Mouse (Mus musculus): Measurements from ENCODE around the gene Tmem44. TPM values are rescaled to one million over a fixed set of nuclear protein-coding genes. Genes with fewer than 3 reads are reported as not detected.

The Tmem44 gene
- polyA plus RNA-seq, 1 experiment from 2014 or later, result 39.3 TPM

DNA sequence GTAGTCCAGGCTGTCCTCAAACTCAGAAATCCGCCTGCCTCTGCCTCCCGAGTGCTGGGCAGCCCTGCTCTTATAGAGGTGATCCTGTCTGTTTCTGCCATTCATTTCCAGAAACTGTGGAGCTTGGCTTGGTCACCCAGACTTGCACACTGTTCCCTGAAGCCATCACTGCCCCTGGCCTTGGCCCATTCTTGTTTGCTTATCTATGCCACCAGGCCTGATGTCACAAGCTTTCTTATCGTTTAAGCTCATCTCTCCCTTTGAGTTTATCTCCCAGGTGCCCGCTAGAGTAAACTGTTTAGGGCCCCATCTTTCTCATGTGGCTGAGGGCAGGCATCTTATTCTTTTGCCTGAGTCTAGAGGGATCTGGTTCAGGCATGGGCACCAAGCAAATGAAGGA, 5.9 kb downstream of the Tmem44 start:
- Histone ChIP-seq H3K9me3 (no peaks in the 10 kb centered on the region; the same call in 1 of the 2 replicates), H3K27ac (no peak overlapping the region), H3K4me3 (no peak overlapping the region), H3K27me3 (ENCODE audit: insufficient read depth, poor library complexity, severe bottlenecking) (peaks cover 14% of the 10 kb centered on the region; the same call in 1 of the 2 replicates), H3K36me3 (peaks cover 57% of the 10 kb centered on the region), H3K4me1 (replicated peaks) (peaks cover 22% of the 10 kb centered on the region)
- DNase-seq (ENCODE audit: low spot score), result no peak
- 88% methylated on average over 4 of the region's 4 CpGs for WGBS

DNA sequence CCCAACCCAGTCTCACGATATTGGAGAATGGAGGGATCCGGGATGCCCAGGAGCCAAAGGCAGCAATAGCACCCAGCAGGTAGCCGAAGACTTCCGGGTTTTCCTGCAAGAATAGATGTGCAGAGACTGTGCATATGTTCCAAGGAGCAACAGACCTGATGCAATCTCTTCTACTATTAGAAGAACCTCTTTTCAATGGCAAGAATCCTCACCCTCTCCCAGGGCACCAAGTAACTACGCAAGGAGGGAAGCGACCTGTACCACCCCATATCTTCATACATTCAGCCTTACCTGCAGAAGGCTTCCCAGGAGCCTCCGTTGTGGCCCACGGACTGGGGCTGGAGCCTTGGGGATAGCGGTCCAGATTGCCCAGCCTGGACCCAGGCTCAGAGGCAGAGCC, 7.3 kb downstream of the Tmem44 start:
- no peak for DNase-seq (ENCODE audit: low spot score)

DNA sequence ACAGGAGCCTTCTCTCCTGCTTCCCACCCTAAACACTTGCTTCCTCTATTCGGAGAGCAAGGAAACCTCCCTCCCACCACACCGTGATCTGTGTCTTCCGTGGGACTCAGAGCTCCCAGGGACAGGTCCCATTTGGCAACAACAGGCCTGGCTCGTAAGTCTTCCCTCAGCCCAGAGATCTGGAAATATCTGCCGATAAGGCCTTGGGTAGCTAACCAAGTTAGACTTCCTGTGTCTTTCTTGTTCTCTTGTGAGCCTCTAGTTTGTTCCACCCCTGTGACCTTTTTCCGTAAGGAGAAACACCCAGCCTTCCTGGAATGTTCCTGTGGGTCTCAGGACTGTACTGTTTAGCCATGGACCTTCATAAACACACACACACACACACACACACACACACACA, 7.8 kb downstream of the Tmem44 start:
- H3K27ac ChIP-seq, result no peak overlapping the region
- 87% methylated on average over 6 of the region's 6 CpGs for WGBS
- DNase-seq (ENCODE audit: low spot score), result no peak
- H3K27me3 ChIP-seq (ENCODE audit: insufficient read depth, poor library complexity, severe bottlenecking), result 0 out of 2 replicates have a peak, but pooled peaks cover 4% of the 10 kb centered on the region
- H3K9me3 ChIP-seq, result no peaks in the 10 kb centered on the region; the same call in 1 of the 2 replicates
- peaks cover 57% of the 10 kb centered on the region for H3K36me3 ChIP-seq
- H3K4me1 ChIP-seq (replicated peaks), result peaks cover 15% of the 10 kb centered on the region
- no peak overlapping the region for H3K4me3 ChIP-seq

More for the DNA sequence above, 7.3 kb downstream of the Tmem44 start:
- H3K27ac ChIP-seq, result no peak overlapping the region
- no peaks in the 10 kb centered on the region; the same call in 1 of the 2 replicates for H3K9me3 ChIP-seq
- 88% methylated on average over 9 of the region's 9 CpGs for WGBS
- H3K4me3 ChIP-seq, result no peak overlapping the region
- peaks cover 15% of the 10 kb centered on the region for H3K4me1 ChIP-seq (replicated peaks)
- peaks cover 57% of the 10 kb centered on the region for H3K36me3 ChIP-seq
- H3K27me3 ChIP-seq (ENCODE audit: insufficient read depth, poor library complexity, severe bottlenecking), result 0 out of 2 replicates have a peak, but pooled peaks cover 4% of the 10 kb centered on the region

DNA sequence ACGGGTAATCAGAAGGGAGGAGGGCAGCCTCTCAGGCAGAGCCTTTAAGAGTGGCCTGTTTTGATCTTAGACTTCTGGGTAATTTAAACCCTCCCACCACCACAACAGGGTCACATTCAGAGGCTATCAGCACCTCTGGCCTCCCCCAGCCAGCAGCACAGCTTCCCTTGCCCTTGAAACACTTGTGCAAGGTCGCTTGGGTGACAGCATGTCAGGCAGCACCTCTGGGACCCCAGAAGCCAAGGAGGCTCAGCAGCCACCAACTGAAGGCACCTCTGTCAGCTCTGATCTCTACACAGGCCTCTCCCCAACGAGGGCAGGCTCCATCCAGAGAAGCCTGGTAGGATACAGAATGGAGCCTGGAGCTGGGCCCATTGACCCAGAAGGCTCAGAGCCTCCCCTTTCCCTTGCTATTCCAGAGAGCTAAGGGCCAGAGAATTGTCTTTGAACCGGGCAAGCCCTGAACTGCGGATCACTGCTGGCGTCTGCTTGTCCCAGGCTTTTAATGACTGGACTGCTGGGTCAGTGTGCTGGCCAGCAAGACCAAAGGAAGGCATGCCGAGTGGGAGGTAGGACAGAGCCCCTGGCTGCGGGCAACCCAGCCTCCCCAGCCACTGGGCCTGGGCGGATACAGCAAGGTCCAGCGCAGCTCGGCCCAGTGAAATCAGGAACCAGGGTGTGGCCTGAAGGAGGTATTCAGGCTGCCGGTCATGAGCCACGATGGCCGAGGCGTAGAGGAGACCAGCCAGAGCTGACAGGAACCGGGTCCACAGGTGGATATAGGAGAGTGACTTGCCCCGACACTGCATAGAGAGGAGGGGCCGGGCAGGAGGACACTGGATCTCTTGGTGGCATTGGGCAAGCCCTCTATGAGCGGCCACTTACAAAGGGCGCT, 10.3 kb downstream of the Tmem44 start:
- H3K27me3 ChIP-seq (ENCODE audit: insufficient read depth, poor library complexity, severe bottlenecking), result 0 out of 2 replicates have a peak, but pooled peaks cover 4% of the 10 kb centered on the region
- peak overlapping the region; percentile 13 for H3K27ac ChIP-seq
- 68% methylated on average over 20 of the region's 20 CpGs for WGBS
- peaks cover 37% of the 10 kb centered on the region for H3K36me3 ChIP-seq
- H3K9me3 ChIP-seq, result no peaks in the 10 kb centered on the region
- DNase-seq (ENCODE audit: low spot score), result no peak
- peak overlapping the region; percentile 26 for H3K4me3 ChIP-seq
- peaks cover 15% of the 10 kb centered on the region for H3K4me1 ChIP-seq (replicated peaks)

DNA sequence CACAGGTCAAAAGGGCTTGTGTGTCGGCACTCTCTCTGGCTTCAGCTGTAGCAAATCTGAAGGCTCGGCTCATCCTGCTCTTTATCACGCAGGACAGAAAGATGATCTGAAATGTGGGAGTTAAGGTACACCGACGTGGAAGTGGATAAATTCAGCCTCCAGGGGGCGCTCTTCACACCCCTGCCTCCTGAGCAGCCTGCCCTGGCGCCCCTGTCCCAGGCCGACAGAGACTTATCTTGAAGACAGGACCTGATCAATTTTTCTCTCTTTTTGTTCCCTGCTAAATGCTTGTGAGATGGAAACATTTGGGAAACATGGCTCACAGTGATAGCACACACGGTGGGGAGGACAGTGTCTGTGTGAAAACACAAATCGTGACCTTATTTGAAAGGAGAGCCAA, 11.2 kb downstream of the Tmem44 start:
- peak; percentile 60 for DNase-seq (ENCODE audit: low spot score)

DNA sequence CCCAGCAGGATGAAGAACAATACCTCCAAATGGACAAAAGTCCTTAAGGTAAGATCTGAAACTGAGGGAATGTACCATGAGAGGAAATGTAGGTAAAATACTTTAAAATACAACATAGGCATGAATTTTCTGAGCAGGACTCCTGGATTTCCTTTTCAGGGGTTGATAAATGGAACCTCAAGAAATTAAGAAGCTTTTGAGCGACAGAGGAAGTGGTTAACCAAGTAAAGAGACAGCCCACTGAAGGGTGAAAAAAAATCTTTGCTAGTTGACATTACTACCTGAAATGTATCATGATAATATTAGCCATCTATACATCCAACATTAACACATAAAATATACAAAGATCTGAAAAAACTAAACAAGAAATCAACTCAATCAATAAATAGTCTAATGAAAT, 15.6 kb downstream of the Tmem44 start:
- no peak for DNase-seq (ENCODE audit: low spot score)
- Histone ChIP-seq H3K4me3 (no peak overlapping the region), H3K27me3 (ENCODE audit: insufficient read depth, poor library complexity, severe bottlenecking) (no peaks in the 10 kb centered on the region), H3K36me3 (peaks cover under 1% of the 10 kb centered on the region; the same call in 1 of the 2 replicates), H3K4me1 (replicated peaks) (peaks cover 14% of the 10 kb centered on the region), H3K9me3 (no peaks in the 10 kb centered on the region), H3K27ac (no peak overlapping the region)
- 90% methylated on average over 1 of the region's 1 CpGs for WGBS

More for the DNA sequence above, 11.2 kb downstream of the Tmem44 start:
- peaks cover 15% of the 10 kb centered on the region for H3K4me1 ChIP-seq (replicated peaks)
- H3K27me3 ChIP-seq (ENCODE audit: insufficient read depth, poor library complexity, severe bottlenecking), result 0 out of 2 replicates have a peak, but pooled peaks cover 4% of the 10 kb centered on the region
- H3K27ac ChIP-seq, result no peak overlapping the region
- no peaks in the 10 kb centered on the region for H3K9me3 ChIP-seq
- WGBS, result 33% methylated on average over 10 of the region's 10 CpGs
- H3K4me3 ChIP-seq, result no peak overlapping the region
- H3K36me3 ChIP-seq, result peaks cover 28% of the 10 kb centered on the region

DNA sequence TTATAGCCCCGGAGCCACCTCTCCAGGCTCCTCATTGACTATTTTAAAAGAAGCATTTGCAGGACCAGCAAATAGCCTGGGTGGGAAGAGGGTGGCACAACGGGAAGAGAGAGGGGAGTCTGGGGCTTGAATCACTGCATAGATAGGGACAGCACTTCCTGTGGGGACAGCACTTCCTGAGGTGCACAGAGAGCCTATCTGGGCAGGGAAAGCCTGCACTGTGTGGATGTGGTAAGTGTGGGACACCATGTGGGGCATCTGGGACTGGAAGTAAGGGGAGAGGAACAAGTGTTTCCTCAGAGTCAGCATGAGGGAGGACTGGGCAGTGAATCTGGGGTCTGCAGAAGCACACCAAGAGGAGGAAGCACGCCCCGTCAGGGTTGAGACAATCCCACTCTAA, 17.1 kb downstream of the Tmem44 start:
- Histone ChIP-seq H3K27ac (no peak overlapping the region), H3K4me3 (no peak overlapping the region), H3K36me3 (peaks cover 15% of the 10 kb centered on the region), H3K9me3 (no peaks in the 10 kb centered on the region), H3K4me1 (replicated peaks) (peaks cover 6% of the 10 kb centered on the region; the same call in 1 of the 2 replicates), H3K27me3 (ENCODE audit: insufficient read depth, poor library complexity, severe bottlenecking) (no peaks in the 10 kb centered on the region)
- no peak for DNase-seq (ENCODE audit: low spot score)
- WGBS, result 74% methylated on average over 4 of the region's 4 CpGs

DNA sequence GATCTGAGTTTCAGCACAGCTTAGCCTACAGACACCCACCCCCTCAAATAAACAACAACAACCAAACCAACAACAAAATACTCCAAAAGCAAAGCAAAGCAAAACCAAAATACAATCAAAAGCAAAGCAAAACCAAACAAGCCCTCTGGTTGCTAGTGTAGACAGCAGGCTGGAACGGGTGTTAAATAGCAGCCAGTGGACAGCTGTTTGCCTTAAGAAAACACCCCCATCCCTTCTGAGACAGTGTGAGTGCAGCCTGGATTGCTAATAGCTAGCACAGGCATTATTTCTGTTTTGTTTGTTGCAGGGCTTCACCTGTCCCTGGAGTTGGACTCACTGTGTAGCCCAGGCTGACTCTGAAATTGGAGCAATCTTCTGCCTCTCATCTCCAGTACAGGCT, 17.7 kb downstream of the Tmem44 start:
- H3K4me1 ChIP-seq (replicated peaks), result peaks cover 6% of the 10 kb centered on the region; the same call in 1 of the 2 replicates
- DNase-seq (ENCODE audit: low spot score), result no peak
- no peaks in the 10 kb centered on the region for H3K9me3 ChIP-seq
- H3K27me3 ChIP-seq (ENCODE audit: insufficient read depth, poor library complexity, severe bottlenecking), result no peaks in the 10 kb centered on the region
- H3K27ac ChIP-seq, result no peak overlapping the region
- peaks cover 20% of the 10 kb centered on the region for H3K36me3 ChIP-seq
- H3K4me3 ChIP-seq, result no peak overlapping the region
- WGBS, result 71% methylated on average over 1 of the region's 1 CpGs

DNA sequence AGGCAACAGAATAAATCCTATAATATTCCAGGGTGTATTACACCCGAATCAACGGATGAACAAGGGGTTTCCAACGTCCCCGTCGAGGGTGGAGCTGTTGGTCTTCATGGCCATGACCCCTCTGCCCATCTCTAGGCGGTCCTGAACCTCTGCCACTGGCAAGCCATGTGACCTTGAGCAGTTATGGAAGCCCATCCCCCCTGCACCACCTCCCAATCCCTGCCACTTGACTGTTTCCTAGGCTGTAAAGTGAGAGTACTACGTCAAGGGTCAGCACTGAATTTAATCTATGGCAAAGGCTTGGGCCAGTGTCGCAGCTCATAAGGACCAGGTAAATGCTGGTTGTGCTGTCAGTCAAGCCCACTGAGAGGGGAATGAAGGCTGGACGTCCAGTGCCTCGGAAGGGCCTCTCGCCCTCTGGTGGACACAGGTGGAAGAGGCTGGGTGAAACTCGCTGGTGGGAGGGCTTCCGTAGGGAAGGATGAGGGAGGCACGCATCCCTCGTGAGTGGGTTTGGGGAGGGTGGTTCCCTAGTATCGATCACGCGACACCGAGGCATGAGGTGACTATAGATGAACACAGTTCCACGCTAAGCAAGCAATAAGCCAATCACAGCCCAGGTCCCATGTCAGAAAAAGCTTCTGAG, 18.8 kb downstream of the Tmem44 start:
- Histone ChIP-seq H3K27me3 (ENCODE audit: insufficient read depth, poor library complexity, severe bottlenecking) (no peaks in the 10 kb centered on the region), H3K4me1 (replicated peaks) (peaks cover 6% of the 10 kb centered on the region; the same call in 1 of the 2 replicates), H3K36me3 (peaks cover 28% of the 10 kb centered on the region), H3K4me3 (no peak overlapping the region), H3K27ac (no peak overlapping the region), H3K9me3 (no peaks in the 10 kb centered on the region)
- WGBS, result 33% methylated on average over 20 of the region's 20 CpGs
- peak; percentile 56 for DNase-seq (ENCODE audit: low spot score)

DNA sequence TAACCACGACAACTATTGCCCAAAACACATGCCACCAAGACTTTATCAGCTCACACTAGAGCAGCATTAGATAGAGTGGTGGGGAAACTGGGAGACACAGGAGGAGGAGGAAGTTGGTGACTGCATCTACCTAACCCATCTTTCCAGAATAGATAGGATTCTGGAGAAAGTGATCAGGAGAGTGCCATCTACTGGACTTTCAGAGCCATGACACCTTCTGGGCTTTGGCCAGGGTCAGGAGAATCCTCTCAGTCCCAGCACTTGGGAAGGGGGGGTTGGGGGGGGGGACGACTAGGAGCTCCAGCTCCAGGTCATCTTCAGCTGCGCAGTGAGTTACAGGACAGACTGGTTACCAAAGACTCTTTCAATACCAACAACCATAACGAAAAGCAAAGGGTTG, 19.8 kb downstream of the Tmem44 start:
- H3K36me3 ChIP-seq, result peaks cover 39% of the 10 kb centered on the region
- peaks cover 6% of the 10 kb centered on the region; the same call in 1 of the 2 replicates for H3K4me1 ChIP-seq (replicated peaks)
- DNase-seq (ENCODE audit: low spot score), result no peak
- WGBS, result 48% methylated on average over 4 of the region's 4 CpGs
- H3K27me3 ChIP-seq (ENCODE audit: insufficient read depth, poor library complexity, severe bottlenecking), result no peaks in the 10 kb centered on the region
- no peak overlapping the region for H3K27ac ChIP-seq
- H3K9me3 ChIP-seq, result no peaks in the 10 kb centered on the region
- H3K4me3 ChIP-seq, result no peak overlapping the region

DNA sequence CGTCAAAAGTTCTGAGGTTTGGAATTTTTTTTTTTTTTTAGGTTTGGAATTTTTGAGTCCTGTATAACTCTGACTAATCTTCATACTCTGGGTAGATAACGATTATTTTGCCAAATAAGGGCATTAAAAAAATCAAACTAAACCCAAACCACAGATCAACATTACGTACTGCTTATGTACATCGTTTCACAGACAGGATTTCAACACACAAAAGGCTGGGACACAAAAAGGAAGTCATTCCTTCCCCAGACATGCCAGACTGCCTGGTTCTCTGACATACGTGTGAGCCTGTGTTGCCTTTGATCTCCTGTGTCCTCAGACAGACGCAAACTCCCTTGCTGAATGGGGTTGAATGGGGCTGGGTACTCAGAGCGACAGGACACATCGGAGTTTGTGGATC, 22.3 kb downstream of the Tmem44 start:
- H3K4me3 ChIP-seq, result no peak overlapping the region
- no peaks in the 10 kb centered on the region for H3K9me3 ChIP-seq
- no peak overlapping the region for H3K27ac ChIP-seq
- WGBS, result 86% methylated on average over 8 of the region's 8 CpGs
- DNase-seq (ENCODE audit: low spot score), result no peak
- peaks cover 6% of the 10 kb centered on the region; the same call in 1 of the 2 replicates for H3K4me1 ChIP-seq (replicated peaks)
- peaks cover 61% of the 10 kb centered on the region for H3K36me3 ChIP-seq
- no peaks in the 10 kb centered on the region for H3K27me3 ChIP-seq (ENCODE audit: insufficient read depth, poor library complexity, severe bottlenecking)

DNA sequence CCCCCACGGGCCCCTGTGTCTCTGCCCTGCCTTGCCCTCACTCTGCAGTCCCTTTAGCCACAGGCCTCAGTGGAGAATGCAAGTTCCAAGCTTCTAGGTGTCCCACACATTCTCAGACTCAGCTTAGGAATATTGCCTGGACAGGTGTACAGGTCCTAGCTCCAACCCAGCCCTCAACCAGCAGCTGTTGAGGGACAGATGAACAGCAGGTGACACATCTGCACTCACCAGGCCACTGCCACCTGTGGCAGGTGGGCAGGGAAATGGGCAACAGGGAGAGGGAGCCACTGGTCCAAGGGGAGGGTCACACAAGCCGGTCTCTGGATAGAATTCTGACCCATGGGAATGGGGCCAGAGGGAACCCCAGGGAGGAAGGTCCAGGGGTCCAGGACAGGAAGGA, 22.8 kb downstream of the Tmem44 start:
- DNase-seq (ENCODE audit: low spot score), result no peak
- Histone ChIP-seq H3K4me3 (no peak overlapping the region), H3K27ac (no peak overlapping the region), H3K9me3 (no peaks in the 10 kb centered on the region), H3K4me1 (replicated peaks) (peaks cover 6% of the 10 kb centered on the region; the same call in 1 of the 2 replicates), H3K27me3 (ENCODE audit: insufficient read depth, poor library complexity, severe bottlenecking) (no peaks in the 10 kb centered on the region), H3K36me3 (peaks cover 66% of the 10 kb centered on the region)
- WGBS, result 76% methylated on average over 2 of the region's 2 CpGs

DNA sequence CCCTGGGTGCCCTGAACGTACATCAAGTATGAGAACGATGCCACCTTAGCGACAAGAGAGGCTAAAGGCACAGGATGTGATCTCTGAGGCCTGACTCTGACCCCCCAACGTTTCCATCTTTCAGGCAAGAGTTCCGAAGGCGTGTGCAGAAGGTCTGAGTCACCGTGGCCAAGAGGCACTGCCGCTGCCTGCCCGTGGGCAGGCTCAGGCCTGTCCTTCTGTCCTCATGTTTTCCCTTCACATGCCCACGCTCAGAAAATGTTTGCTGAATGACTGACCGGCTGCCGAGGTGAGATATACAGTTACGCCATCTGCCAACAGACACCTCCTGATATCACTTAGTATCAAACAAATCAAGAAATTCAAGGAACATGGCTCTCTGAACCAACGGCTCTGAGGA, 24.9 kb downstream of the Tmem44 start:
- no peak for DNase-seq (ENCODE audit: low spot score)
- H3K4me1 ChIP-seq (replicated peaks), result 0 out of 2 replicates have a peak, but pooled peaks cover 2% of the 10 kb centered on the region
- 90% methylated on average over 14 of the region's 14 CpGs for WGBS
- no peaks in the 10 kb centered on the region for H3K27me3 ChIP-seq (ENCODE audit: insufficient read depth, poor library complexity, severe bottlenecking)
- H3K4me3 ChIP-seq, result no peak overlapping the region
- H3K27ac ChIP-seq, result no peak overlapping the region
- H3K36me3 ChIP-seq, result peaks cover 78% of the 10 kb centered on the region
- no peaks in the 10 kb centered on the region for H3K9me3 ChIP-seq

Data from hindbrain, embryonic 10.5 days (tissue).